Mouse (Mus musculus) heart, adult 18-20 months (tissue): ENCODE results near the gene Cog2. TPM values are rescaled to one million over a fixed set of nuclear protein-coding genes. Genes with fewer than 3 reads are reported as not detected.

Experiments
- DNase-seq, 2 experiments: peaks; one replicate each; pipeline ENCODE4 v3.0.0; 2021 to 2022; ENCODE audit warnings: mixed read lengths in 1 of 2
- total RNA-seq, 2 experiments: library from RNA; stranded (reverse); gene quantifications; 2 replicates each; pipeline ENCODE4 v1.2.3; 2021

Gene Cog2
- total RNA-seq, 2 experiments from 2014 or later = 25.9 to 28.0 TPM

- DNase-seq = peak; percentile 83 to 87
Measured at GRCm38 (mm10) chr8:124569593-124569992, 49.0 kb downstream of the Cog2 start, which contains the start of gene Agt. Agt (minus strand) TSS chr8:124569706.

- peak; percentile 21 to 60 for DNase-seq
Measured at GRCm38 (mm10) chr8:124571732-124572429, 51.3 kb downstream of the Cog2 start.

- no peak for DNase-seq
Measured at GRCm38 (mm10) chr8:124572430-124572775, 51.8 kb downstream of the Cog2 start.

- peak; percentile 87 to 94 for DNase-seq
Measured at GRCm38 (mm10) chr8:124573552-124574340, 53.2 kb downstream of the Cog2 start.

GRCm38 (mm10) chr8:124575811-124576210 is 55.2 kb downstream of the Cog2 start, which contains the start of gene Capn9:
Capn9 (plus strand) TSS chr8:124576111.
- no peak for DNase-seq

- DNase-seq = no peak
Measured at GRCm38 (mm10) chr8:124576751-124577150, 56.2 kb downstream of the Cog2 start.

GRCm38 (mm10) chr8:124585718-124586425 is 65.3 kb downstream of the Cog2 start:
- DNase-seq = peak; percentile 59 to 78

GRCm38 (mm10) chr8:124586556-124586955 is 66.0 kb downstream of the Cog2 start:
- peak in 1 of 2 experiments; percentile 23 for DNase-seq

GRCm38 (mm10) chr8:124589393-124589792 is 68.8 kb downstream of the Cog2 start:
- no peak for DNase-seq

Other genes starting within 250 kb of the Cog2 start
- under 1 TPM; 0.49 to 0.72 TPM for gene Pgbd5, start 81.1 kb upstream of the Cog2 start, total RNA-seq
- 1 to 10 TPM; 7.8 to 9.2 TPM for gene Agt, start 48.9 kb downstream of the Cog2 start, total RNA-seq
- gene Capn9, start 55.3 kb downstream of the Cog2 start, total RNA-seq = not detected
- gene 2310022B05Rik, start 142.6 kb downstream of the Cog2 start, total RNA-seq = 10 to 100 TPM; 50.8 to 70.0 TPM
- gene Ttc13, start 201.2 kb downstream of the Cog2 start, total RNA-seq = 10 to 100 TPM; 14.7 to 15.0 TPM
- 1 to 10 TPM; 3.6 to 4.0 TPM for gene Arv1, start 201.4 kb downstream of the Cog2 start, total RNA-seq
- 1 to 10 TPM; 1.3 to 1.7 TPM for gene Fam89a, start 231.1 kb downstream of the Cog2 start, total RNA-seq